Mouse (Mus musculus) retina, adult 2 months (tissue): ENCODE results near the gene Ino80.

Experiments used
- DNase-seq: peaks from one replicate; pipeline ENCODE4 v3.0.0-alpha.2; 2012; ENCODE audit warnings: low read depth, low spot score

Gene Ino80

DNA sequence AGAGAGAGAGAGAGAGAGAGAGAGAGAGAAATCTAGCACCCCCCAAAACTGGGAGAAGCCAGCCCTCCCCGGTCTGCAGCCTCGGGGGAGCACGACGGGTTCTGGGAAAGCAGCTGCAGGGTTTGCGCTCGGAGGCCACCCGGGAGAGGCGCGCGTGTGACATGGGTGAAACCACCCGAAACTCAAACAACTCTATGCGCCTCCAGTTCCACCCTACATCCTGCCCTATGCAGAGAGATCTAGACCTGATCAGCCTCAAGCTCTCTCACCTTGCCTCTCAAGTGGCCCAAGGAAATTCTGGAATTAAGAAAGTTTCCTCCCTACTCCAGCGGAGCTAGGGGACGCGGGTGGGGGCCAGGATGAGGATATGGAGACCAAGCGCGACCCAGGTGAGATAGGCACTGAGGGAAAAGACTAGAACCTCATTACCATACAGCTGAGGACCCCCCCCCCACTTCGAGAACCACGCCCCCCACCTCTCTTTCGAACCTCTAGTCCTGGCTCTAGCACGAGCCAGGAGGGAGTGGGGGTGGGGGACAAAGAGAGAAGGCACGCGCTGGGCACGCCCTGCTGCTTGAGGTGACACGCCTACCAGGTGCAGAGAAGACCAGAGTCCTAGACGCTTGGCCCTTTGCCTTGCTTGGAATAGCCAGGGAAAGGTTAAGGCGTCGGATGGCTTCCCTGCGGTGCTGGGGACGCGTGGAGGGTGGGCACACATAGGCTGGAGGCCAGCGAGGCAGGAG, 152.7 kb downstream of the Ino80 start:
- no peak for DNase-seq

- no peak for DNase-seq
Measured at GRCm38 (mm10) chr2:119323866-119324575, 153.5 kb downstream of the Ino80 start.
